Mouse (Mus musculus): ENCODE measurements around the gene I0C0044D17Rik.

GRCm38 (mm10) chr4:98805291-98806048 lies 18.2 kb downstream of the I0C0044D17Rik start:
- TF ChIP-seq POLR2A (IDR thresholded peaks at IDR 0.05; ENCODE audit: low read depth, low read length) (no peak), CTCF (IDR thresholded peaks at IDR 0.05; ENCODE audit: extremely low read depth, insufficient read length, insufficient replicate concordance, low read depth, low read length) (no peak)

All from small intestine, adult 2 months (tissue).